Mouse (Mus musculus): Measurements from ENCODE around the gene Odc1.
"Not testable (repeated sequence)": the region's sequence is repeated elsewhere in the genome, so short reads cannot be mapped to it uniquely, and the experiment has no call there.

Odc1 gene

GRCm38 (mm10) chr12:17544209-17545106, at the start of gene Odc1:
Odc1 (plus strand) TSS chr12:17544794.
- peak; percentile 99 for DNase-seq (ENCODE audit: low spot score)

GRCm38 (mm10) chr12:17494809-17495208, 49.8 kb upstream of the Odc1 start:
- DNase-seq (ENCODE audit: low spot score): no peak

DNA sequence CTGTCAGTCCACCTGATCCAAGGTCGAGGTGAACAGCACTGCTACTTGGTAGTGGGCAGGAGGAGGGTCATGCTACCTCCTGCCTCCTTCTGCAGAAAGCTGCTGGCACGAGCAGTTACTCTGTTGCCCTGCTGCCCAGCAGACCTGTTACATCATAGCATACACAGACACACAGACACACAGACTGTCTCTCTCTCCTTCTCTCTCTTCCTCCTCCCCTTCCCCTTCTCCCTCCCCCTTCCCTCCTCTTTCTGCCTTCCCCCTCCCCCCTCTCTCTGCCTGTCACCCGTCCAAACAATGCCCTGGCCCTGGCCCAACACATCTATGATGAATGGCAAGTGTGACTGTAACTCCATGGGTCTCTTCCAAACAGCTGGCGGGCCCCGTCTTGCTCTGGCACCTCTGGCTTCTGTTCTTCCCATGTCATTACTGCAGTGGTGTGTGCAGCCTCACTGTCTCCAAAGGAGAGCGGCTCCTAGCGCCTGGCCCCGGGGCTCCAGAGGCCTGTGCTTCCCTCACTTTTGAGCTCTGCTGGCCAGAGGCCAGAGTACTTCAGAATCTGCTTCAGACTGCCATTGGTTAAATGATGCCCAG, 48.6 kb upstream of the Odc1 start:
- DNase-seq (ENCODE audit: low spot score): no peak

- DNase-seq (ENCODE audit: low spot score): no peak
Measured at GRCm38 (mm10) chr12:17505620-17506074, 38.9 kb upstream of the Odc1 start.

DNA sequence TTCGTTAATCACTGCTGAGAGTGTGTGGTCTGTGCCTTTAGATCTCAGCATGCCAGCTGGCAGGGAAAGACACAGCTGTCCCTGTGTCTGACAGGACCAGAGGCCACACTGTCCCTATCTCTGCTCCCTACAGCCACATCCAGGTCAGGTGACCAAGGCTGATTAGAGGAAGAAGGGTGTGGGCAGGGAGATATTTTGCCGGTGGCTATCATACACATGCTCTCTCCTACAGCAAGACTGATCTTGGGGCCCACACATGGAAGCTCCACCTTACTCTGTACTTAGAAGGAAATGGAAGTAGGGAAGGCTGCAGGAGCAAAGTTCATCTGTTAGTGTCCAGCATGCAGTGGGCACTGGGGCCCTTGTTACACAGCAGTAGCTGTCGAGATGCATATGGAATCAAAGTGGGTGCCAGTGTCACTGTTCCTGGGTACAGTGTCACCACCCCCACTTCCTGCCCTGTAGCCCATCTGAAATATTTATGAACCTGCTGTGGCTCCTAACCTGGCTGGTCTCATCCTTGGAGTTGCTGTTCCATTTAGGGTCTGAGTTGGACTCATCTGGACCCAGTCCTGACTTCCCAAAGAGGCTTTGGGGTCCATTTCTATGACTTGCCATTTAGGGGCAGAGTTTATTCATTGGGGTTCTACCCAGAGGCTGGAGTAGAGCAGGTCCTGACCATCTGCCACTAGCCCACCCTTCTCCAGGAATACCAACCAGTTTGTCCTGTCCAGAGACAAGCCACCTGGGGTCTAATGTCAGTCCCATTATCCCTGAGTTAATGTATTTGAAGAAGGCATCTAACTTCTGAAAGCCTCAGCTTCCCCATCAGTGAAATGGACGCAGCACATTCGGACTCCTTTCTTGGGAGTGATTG, 38.2 kb upstream of the Odc1 start:
- peak; percentile 17 for DNase-seq (ENCODE audit: low spot score)

DNA sequence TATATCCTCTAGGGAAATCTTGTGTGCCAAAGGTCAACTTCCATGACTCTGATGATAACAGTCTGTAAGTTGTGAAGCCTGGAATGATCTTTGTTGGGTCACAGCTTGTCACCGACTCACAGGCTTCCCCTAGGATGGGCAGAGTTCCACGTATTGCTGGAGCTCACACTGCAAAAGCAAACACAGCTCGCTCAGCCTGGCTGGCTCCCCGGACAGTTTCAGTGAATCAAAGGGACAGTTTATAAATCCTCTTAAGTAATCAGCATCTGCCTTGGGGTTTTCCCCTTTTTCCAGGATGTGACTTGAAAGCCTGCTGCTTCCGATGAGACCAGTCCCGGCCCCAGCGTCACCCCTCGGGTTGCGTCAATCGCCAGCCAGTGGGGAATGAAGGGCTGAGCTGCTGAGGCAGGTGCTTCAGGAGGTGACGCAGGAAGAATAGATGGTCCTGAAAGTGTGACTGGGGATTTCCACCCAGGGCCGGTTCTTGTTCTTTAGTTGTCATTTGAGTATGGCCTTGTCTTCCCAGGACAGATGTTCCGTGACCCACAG, 37.5 kb upstream of the Odc1 start:
- no peak for DNase-seq (ENCODE audit: low spot score)

DNA sequence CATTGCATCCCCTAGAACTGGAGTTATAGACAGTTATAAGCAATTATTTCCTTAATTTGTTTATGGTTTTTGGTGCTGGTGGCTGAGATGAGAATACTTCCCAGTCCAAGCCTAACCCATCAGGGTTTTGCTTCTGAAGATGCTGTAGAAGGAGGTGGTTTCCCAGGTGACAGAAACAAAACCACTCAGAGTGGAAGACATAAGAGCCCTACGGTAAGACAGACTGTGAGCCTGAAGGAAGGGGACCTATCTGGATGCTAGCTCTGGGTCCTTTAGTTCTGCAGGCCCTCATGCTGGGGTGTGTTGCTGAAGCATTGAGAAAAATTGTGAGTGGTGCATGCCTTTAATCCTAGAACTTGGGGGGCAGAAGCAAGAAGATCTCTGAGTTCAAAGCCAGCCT, 35.3 kb upstream of the Odc1 start:
- no peak for DNase-seq (ENCODE audit: low spot score)

DNA sequence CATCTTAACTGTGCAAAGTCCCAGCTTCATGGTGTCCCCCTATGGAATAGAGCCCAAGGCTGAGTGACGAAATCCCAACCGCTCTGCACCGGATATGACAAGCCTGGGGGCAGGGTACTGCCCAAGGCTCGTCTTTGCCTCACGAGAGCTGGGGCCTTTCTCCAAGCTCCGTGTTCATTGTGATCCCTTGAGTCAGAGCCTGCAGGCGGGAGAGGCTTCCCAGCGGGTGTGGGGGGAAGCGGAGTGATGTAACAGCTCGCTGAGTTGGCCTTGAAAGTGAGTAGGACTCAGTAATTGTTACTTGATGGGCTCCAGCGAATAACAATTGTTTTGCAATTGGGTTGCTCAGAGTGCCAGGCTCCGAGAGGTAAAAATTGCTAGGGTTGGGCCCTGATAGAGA, 34.4 kb upstream of the Odc1 start:
- no peak for DNase-seq (ENCODE audit: low spot score)

DNA sequence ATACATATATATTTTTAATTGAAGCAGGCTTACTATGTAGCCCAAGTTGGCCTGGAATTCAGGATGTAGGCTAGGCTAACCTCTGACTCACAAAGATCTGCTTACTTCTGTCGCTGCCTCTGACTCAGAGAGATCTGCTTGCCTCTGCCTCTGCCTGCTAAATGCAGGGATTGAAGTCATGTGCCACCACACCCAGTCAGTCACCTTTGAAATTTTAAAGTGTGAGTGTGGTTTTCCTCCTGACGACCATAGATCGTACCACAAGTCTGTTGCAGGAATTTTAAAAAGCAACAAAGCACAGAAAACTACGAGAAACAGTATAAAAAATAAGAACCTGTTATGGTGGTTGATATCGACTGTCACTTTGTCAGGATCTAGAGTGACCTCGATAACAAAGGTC, 33.6 kb upstream of the Odc1 start:
- DNase-seq (ENCODE audit: low spot score): no peak

DNA sequence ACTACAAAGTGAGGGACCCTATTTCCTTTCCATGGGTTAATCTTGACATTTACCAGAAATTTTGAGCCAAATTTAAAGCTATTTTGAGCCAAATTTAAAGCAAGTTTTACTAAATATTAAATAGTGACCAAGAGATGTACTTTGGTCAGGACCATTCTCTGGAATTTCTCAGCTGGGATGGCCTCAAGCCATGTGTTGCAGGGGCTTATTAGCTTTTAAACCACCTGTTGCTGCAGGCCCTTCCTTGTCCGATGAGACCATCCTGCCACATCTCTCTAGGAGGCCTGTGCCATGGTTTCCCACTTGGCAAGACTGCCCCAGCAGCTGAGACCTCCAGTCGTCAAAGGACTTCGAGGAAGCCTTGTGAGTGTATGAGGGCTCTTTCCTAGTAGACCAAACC, 15.4 kb upstream of the Odc1 start:
- DNase-seq (ENCODE audit: low spot score): no peak

GRCm38 (mm10) chr12:17529726-17530125, 14.9 kb upstream of the Odc1 start:
- no peak for DNase-seq (ENCODE audit: low spot score)

DNA sequence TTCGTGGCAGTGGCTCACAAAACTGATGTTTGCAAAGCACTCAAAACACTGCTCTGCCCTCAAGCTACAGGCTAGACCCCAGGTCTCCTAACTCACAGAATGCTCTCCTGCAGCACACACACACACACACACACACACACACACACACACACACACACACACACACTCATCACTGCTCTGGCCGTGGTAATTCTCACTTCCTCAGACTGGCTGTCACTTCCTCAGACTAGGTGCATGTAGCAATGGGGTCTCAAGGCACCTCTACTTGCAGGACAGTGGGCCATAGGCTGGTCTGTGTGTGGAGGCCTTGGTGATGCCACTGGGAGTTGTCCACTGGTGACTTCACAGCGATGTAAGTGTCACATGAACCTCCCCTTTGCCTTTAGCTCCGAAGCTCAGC, 13.8 kb upstream of the Odc1 start:
- no peak for DNase-seq (ENCODE audit: low spot score)

GRCm38 (mm10) chr12:17536222-17536621, 8.4 kb upstream of the Odc1 start:
- DNase-seq (ENCODE audit: low spot score): no peak

GRCm38 (mm10) chr12:17537147-17537546, 7.4 kb upstream of the Odc1 start:
- DNase-seq (ENCODE audit: low spot score): no peak

- DNase-seq (ENCODE audit: low spot score): no peak
Measured at GRCm38 (mm10) chr12:17538087-17538486, 6.5 kb upstream of the Odc1 start.

DNA sequence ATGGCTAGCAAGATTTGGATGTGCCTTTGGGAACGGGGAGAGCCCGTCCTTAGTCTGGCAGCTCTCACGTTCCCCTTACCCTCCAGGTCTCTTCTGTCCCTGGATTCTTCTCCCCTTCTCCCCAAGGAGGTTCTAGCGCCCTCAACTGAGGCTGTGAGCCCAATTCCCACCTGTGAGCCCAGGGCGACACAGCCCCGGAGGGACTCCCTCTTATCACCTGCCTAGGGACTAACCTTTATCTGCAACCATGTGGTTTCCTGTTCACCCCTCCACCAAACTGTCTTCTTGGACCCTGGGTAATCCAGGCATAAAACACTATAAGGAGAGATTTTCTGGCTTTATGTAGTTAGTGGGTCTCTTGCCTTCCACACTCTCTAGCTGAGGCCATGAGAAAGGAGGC, 5.6 kb upstream of the Odc1 start:
- no peak for DNase-seq (ENCODE audit: low spot score)

DNA sequence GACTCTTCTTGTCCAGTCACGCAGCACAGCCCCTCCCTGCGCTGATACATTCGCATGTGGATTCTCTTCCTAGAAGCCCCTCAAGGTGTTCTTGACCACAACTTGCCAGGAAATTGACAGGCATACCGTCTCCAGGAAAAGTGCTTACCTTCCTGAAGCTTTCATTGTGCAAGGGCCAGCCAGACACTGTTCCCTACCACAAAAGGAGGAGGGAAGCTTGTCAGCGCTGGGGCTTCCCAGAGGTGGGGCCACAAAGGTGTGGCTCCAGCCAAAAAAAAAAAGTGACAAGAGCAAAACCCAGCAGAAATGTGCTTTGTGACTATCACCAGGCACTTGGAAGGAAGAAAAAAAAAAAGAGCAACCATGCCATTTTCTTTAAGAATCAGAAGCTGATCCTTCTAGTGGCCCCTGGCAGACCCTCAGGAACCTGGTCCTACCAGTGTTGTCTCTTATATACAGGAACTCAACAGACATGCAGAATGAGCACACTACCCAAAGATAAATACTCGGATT, 4.5 kb upstream of the Odc1 start:
- DNase-seq (ENCODE audit: low spot score): no peak

DNA sequence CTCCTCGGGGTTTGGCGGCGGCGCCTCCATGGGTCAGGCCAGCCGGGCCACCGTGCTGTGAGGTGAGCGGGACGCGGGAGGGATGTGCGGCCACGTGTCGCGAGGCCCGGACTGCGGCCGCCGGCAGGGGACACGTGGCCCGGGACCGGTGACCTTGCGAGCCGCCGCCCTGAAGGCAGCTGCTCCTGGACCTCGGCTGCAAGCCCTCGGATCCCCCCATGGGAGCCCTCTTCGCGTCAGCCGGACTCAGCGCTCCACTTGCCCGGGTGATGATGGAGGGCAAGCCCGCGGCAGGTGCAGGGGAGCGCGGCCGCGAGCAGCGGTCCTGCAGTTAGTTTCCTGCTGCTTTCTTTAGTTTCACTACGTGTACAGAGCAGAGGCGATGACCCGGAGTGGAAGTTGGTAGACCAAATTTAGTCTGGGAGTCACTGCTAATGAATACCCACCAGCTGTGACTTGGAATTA, 545 bp downstream of the Odc1 start:
- peak; percentile 70 for DNase-seq (ENCODE audit: low spot score)

- DNase-seq (ENCODE audit: low spot score): peak; percentile 51
Measured at GRCm38 (mm10) chr12:17545884-17546283, 1.3 kb downstream of the Odc1 start.

DNA sequence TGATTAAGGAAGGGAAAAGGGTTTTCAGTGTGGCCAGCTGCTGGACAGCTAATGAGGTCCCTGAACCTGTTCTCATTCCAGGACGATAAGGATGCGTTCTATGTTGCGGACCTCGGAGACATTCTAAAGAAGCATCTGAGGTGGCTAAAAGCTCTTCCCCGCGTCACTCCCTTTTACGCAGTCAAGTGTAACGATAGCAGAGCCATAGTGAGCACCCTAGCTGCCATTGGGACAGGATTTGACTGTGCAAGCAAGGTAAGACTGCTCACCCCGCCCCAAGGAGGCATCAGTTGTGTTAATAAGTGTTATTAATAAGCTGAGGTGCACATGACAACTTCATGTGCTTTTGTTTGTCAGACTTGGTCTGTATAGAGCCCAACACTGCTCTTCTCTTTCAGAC, 3.0 kb downstream of the Odc1 start:
- not testable (repeated sequence) for DNase-seq (ENCODE audit: low spot score)

GRCm38 (mm10) chr12:17548505-17548904, 3.9 kb downstream of the Odc1 start:
- DNase-seq (ENCODE audit: low spot score): peak; percentile 62

DNA sequence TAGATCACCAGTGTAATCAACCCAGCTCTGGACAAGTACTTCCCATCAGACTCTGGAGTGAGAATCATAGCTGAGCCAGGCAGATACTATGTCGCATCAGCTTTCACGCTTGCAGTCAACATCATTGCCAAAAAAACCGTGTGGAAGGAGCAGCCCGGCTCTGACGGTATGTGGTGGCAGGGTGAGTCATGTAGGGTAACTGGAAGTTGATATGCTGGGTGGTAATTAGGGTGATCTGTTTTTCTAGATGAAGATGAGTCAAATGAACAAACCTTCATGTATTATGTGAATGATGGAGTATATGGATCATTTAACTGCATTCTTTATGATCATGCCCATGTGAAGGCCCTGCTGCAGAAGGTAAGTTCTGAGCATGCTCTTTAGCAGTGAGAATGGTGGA, 4.8 kb downstream of the Odc1 start:
- not testable (repeated sequence) for DNase-seq (ENCODE audit: low spot score)
